ENCODE assay signal across 12 mouse cellular contexts in genomic region chr1:186163206-186163605, GRCm38 (mm10). TPM values are rescaled to one million over a fixed set of nuclear protein-coding genes. Genes with fewer than 3 reads are reported as not detected.
A peak's percentile ranks its signal among the peaks of the same experiment; 100 is the strongest.
DNase-seq lines count a peak whose midpoint lies in the region; ATAC-seq and TF ChIP-seq lines count a peak whose summit lies in the region.
"Had no signal": no experiment of that assay in that cellular context is flagged by ENCODE, and none has a peak within 500 bp of the region (broad histone marks: within the 10 kb centered on the region; RNA-seq: fewer than 3 reads in every experiment).

No protein-coding gene starts in this region.

- TF ChIP-seq CTCF in hindbrain, postnatal 0 days (IDR thresholded peaks at IDR 0.05; ENCODE audit: low read depth), result no peak

- H3K27me3 ChIP-seq in hindbrain, postnatal 0 days (ENCODE audit: insufficient read depth, low read length), result no peaks in the 10 kb centered on the region
- H3K27me3 ChIP-seq in hindbrain, embryonic 10.5 days (ENCODE audit: insufficient read depth, poor library complexity, severe bottlenecking), result no peaks in the 10 kb centered on the region
- no peaks in the 10 kb centered on the region for H3K27me3 ChIP-seq in embryonic facial prominence, embryonic 11.5 days (ENCODE audit: control insufficient read depth, insufficient read depth, low read length)
- no peaks in the 10 kb centered on the region for H3K27me3 ChIP-seq in limb, embryonic 10.5 days (ENCODE audit: low read depth, poor library complexity, severe bottlenecking)
- H3K27me3 ChIP-seq: hindbrain, embryonic 15.5 days; liver, embryonic 13.5 days had no signal

- H3K9ac ChIP-seq in hindbrain, postnatal 0 days (replicated peaks; ENCODE audit: low read length), result no peak overlapping the region
- H3K9ac ChIP-seq in embryonic facial prominence, embryonic 11.5 days (replicated peaks; ENCODE audit: low read length), result no peak overlapping the region
- H3K9ac ChIP-seq: hindbrain, embryonic 15.5 days; liver, embryonic 13.5 days had no signal

- H3K36me3 ChIP-seq in hindbrain, postnatal 0 days (ENCODE audit: insufficient read depth, low read length), result no peaks in the 10 kb centered on the region
- H3K36me3 ChIP-seq in hindbrain, embryonic 10.5 days, result no peaks in the 10 kb centered on the region
- no peaks in the 10 kb centered on the region for H3K36me3 ChIP-seq in embryonic facial prominence, embryonic 11.5 days (replicated peaks; ENCODE audit: control insufficient read depth, insufficient read depth, low read depth, low read length)
- no peaks in the 10 kb centered on the region for H3K36me3 ChIP-seq in limb, embryonic 10.5 days
- H3K36me3 ChIP-seq: hindbrain, embryonic 15.5 days; liver, embryonic 13.5 days had no signal

- WGBS in hindbrain, postnatal 0 days, result 48% methylated on average over 12 of the region's 12 CpGs
- 62% methylated on average over 12 of the region's 12 CpGs for WGBS in hindbrain, embryonic 10.5 days
- WGBS in embryonic facial prominence, embryonic 11.5 days, result 55% methylated on average over 12 of the region's 12 CpGs
- 54% methylated on average over 12 of the region's 12 CpGs for WGBS in limb, embryonic 10.5 days

- no peak overlapping the region for H3K4me3 ChIP-seq in hindbrain, postnatal 0 days (ENCODE audit: low read length)
- no peak overlapping the region for H3K4me3 ChIP-seq in hindbrain, embryonic 10.5 days
- H3K4me3 ChIP-seq in embryonic facial prominence, embryonic 11.5 days (ENCODE audit: low read depth, low read length), result no peak overlapping the region
- H3K4me3 ChIP-seq in limb, embryonic 10.5 days, result no peak overlapping the region
- H3K4me3 ChIP-seq: hindbrain, embryonic 15.5 days; liver, embryonic 13.5 days had no signal

- H3K4me2 ChIP-seq in hindbrain, postnatal 0 days (ENCODE audit: low read depth, low read length), result no peak overlapping the region
- H3K4me2 ChIP-seq in embryonic facial prominence, embryonic 11.5 days (ENCODE audit: low read depth, low read length), result no peak overlapping the region
- H3K4me2 ChIP-seq: hindbrain, embryonic 15.5 days; liver, embryonic 13.5 days had no signal

- no peak for ATAC-seq in hindbrain, postnatal 0 days
- no peak for ATAC-seq in embryonic facial prominence, embryonic 11.5 days (replicated peaks; ENCODE audit: insufficient number of reproducible peaks, low FRiP score, low TSS enrichment, low read depth)

- DNase-seq in hindbrain, postnatal 0 days (ENCODE audit: low spot score), result peak; percentile 28
- DNase-seq in hindbrain, embryonic 10.5 days (ENCODE audit: low spot score), result no peak
- peak; percentile 34 for DNase-seq in embryo, embryonic 10 days (ENCODE audit: low spot score)
- DNase-seq in embryonic facial prominence, embryonic 11.5 days (ENCODE audit: low spot score), result peak; percentile 17
- peak; percentile 45 for DNase-seq in limb, embryonic 10.5 days (ENCODE audit: low spot score)
- no peak for DNase-seq in c-Kit-positive CD71-positive TER-119-positive erythroid progenitor cells, embryonic 14.5 days (ENCODE audit: low spot score)
- no peak for DNase-seq in liver
- DNase-seq: cerebellum, adult 2 months; liver, embryonic 13.5 days; lung, postnatal 36 days; right cerebral cortex, postnatal 4 days had no signal

- no peaks in the 10 kb centered on the region for H3K4me1 ChIP-seq in hindbrain, postnatal 0 days (ENCODE audit: insufficient read depth, low read length)
- no peaks in the 10 kb centered on the region for H3K4me1 ChIP-seq in hindbrain, embryonic 10.5 days (replicated peaks)
- H3K4me1 ChIP-seq in embryonic facial prominence, embryonic 11.5 days (ENCODE audit: control insufficient read depth, insufficient read depth, low read length), result no peaks in the 10 kb centered on the region
- peaks cover 13% of the 10 kb centered on the region for H3K4me1 ChIP-seq in limb, embryonic 10.5 days
- H3K4me1 ChIP-seq: hindbrain, embryonic 15.5 days; liver, embryonic 13.5 days had no signal

- no peaks in the 10 kb centered on the region for H3K9me3 ChIP-seq in hindbrain, postnatal 0 days (ENCODE audit: low read length)
- no peaks in the 10 kb centered on the region for H3K9me3 ChIP-seq in hindbrain, embryonic 10.5 days
- no peaks in the 10 kb centered on the region for H3K9me3 ChIP-seq in embryonic facial prominence, embryonic 11.5 days (replicated peaks; ENCODE audit: control insufficient read depth, low read length)
- no peaks in the 10 kb centered on the region for H3K9me3 ChIP-seq in limb, embryonic 10.5 days (replicated peaks)
- H3K9me3 ChIP-seq: hindbrain, embryonic 15.5 days; liver, embryonic 13.5 days had no signal

- no peak overlapping the region for H3K27ac ChIP-seq in hindbrain, postnatal 0 days
- H3K27ac ChIP-seq in hindbrain, embryonic 10.5 days, result no peak overlapping the region
- H3K27ac ChIP-seq in embryonic facial prominence, embryonic 11.5 days (replicated peaks; ENCODE audit: low read depth, low read length), result no peak overlapping the region
- H3K27ac ChIP-seq in limb, embryonic 10.5 days, result peak overlapping the region; percentile 72
- H3K27ac ChIP-seq: hindbrain, embryonic 15.5 days; liver, embryonic 13.5 days had no signal

RNA-seq across cellular contexts. Expression of gene Lyplal1, which starts 46.1 kb away (rescaled TPM):
- total RNA-seq in hindbrain, postnatal 0 days (2014; rRNA removed), result 8.7 and 12.7 TPM in 2 replicates
- 15.4 and 16.3 TPM in 2 replicates for polyA plus RNA-seq in hindbrain, postnatal 0 days (2015; fragmentation: Nextera tagmentation; extraction: Ambion mirVana)
- 15.7 and 19.1 TPM in 2 replicates for polyA plus RNA-seq in hindbrain, embryonic 10.5 days (2016; fragmentation: Nextera tagmentation; extraction: Ambion mirVana)
- polyA plus RNA-seq in embryonic facial prominence, embryonic 11.5 days (2014; fragmentation: Nextera tagmentation; extraction: Ambion mirVana), result 21.5 and 21.7 TPM in 2 replicates
- 15.3 and 23.1 TPM in 2 replicates for polyA plus RNA-seq in limb, embryonic 10.5 days (2016; fragmentation: Nextera tagmentation; extraction: Ambion mirVana)

Comparison
In these comparisons a context has a peak if more than half of its experiments do, and no peak if none do; other contexts are left out.
1. DNase-seq: peak in hindbrain, postnatal 0 days (single experiment), embryo, embryonic 10 days (single experiment), embryonic facial prominence, embryonic 11.5 days (single experiment) and limb, embryonic 10.5 days (single experiment); none in hindbrain, embryonic 10.5 days (single experiment), c-Kit-positive CD71-positive TER-119-positive erythroid progenitor cells, embryonic 14.5 days (single experiment) and liver (single experiment).